Mouse (Mus musculus) MEL (cell line): Measurements from ENCODE around the gene Ly6g6d. TPM values are rescaled to one million over a fixed set of nuclear protein-coding genes. Genes with fewer than 3 reads are reported as not detected.

Experiments
- DNase-seq: peaks from one replicate; pipeline ENCODE4 v3.0.0; 2011; ENCODE audit warnings: low read depth, low spot score
- H3K27ac ChIP-seq: 2 replicates; pipeline ENCODE4 v1.5.1; 2012; ENCODE audit warnings: low read depth, mild to moderate bottlenecking, control low read depth, low read length, moderate library complexity; ENCODE audit not compliant: control insufficient read depth
- H3K27me3 ChIP-seq, 2 experiments: fragments of 150-350 bp in 1 of 2; sonication (generic) in 1 of 2; 2 replicates each; pipeline ENCODE4 v1.6.1; 2012; ENCODE audit warnings: low read length in 2 of 2, mild to moderate bottlenecking in 2 of 2, improper control_type of control experiment in 1 of 2, moderate library complexity in 1 of 2; ENCODE audit not compliant: insufficient read depth in 2 of 2, control insufficient read depth in 1 of 2
- H3K36me3 ChIP-seq, 2 experiments: 2 replicates each; pipeline ENCODE4 v1.6.1; 2012 to 2014; ENCODE audit warnings: low read length in 2 of 2, improper control_type of control experiment in 1 of 2, inconsistent platforms in 1 of 2, mild to moderate bottlenecking in 1 of 2; ENCODE audit not compliant: insufficient read depth in 2 of 2, control insufficient read depth in 1 of 2
- H3K4me1 ChIP-seq, 2 experiments: fragments of 150-350 bp in 1 of 2; sonication (generic) in 1 of 2; 2 replicates each; pipeline ENCODE4 v1.6.1; 2012; ENCODE audit warnings: low read length in 2 of 2, improper control_type of control experiment in 1 of 2, mild to moderate bottlenecking in 1 of 2; ENCODE audit not compliant: insufficient read depth in 2 of 2, control insufficient read depth in 1 of 2
- H3K4me3 ChIP-seq, 2 experiments: fragments of 150-350 bp in 1 of 2; sonication (generic) in 1 of 2; 2 replicates each; pipeline ENCODE4 v1.5.1; 2012; ENCODE audit warnings: low read depth in 2 of 2, low read length in 2 of 2, mild to moderate bottlenecking in 2 of 2, moderate library complexity in 2 of 2, control low read depth in 1 of 2, improper control_type of control experiment in 1 of 2; ENCODE audit not compliant: control insufficient read depth in 1 of 2, insufficient read depth in 1 of 2
- H3K79me2 ChIP-seq: 2 replicates; pipeline ENCODE4 v1.6.1; 2012; ENCODE audit warnings: mild to moderate bottlenecking, low read length, moderate library complexity; ENCODE audit not compliant: control insufficient read depth, poor library complexity, insufficient read depth
- H3K9ac ChIP-seq: 2 replicates; pipeline ENCODE4 v1.6.1; 2012; ENCODE audit warnings: low read depth, mild to moderate bottlenecking, control low read depth, low read length, moderate library complexity; ENCODE audit not compliant: control insufficient read depth, poor library complexity, severe bottlenecking
- H3K9me3 ChIP-seq: fragments of 150-350 bp; sonication (generic); replicated peaks from 2 replicates; pipeline ENCODE4 v1.6.1; 2012; ENCODE audit warnings: mild to moderate bottlenecking, low read length, improper control_type of control experiment, moderate library complexity; ENCODE audit not compliant: insufficient read depth
- BHLHE40 ChIP-seq: IDR thresholded peaks from 2 replicates; pipeline ENCODE4 v1.6.1; 2012; ENCODE audit warnings: low read depth, mild to moderate bottlenecking, inconsistent platforms, low read length, improper control_type of control experiment, borderline replicate concordance
- CHD1 ChIP-seq: IDR thresholded peaks from 2 replicates; pipeline ENCODE4 v1.6.1; 2012; ENCODE audit warnings: low read depth, mild to moderate bottlenecking, inconsistent platforms, low read length, improper control_type of control experiment
- CTCF ChIP-seq, 3 experiments: IDR thresholded peaks in 2 of 3; conservative IDR thresholded peaks in 1 of 3; 2 replicates each; pipeline ENCODE4 v1.5.1; 2011 to 2012; ENCODE audit warnings: low read length in 3 of 3, low read depth in 2 of 3, mild to moderate bottlenecking in 2 of 3, improper control_type of control experiment in 1 of 3, inconsistent platforms in 1 of 3, mixed read lengths in 1 of 3, moderate library complexity in 1 of 3; ENCODE audit not compliant: control insufficient read depth in 1 of 3, insufficient read depth in 1 of 3, poor library complexity in 1 of 3, severe bottlenecking in 1 of 3
- E2F4 ChIP-seq: IDR thresholded peaks from 2 replicates; pipeline ENCODE4 v1.6.1; 2011; ENCODE audit warnings: low read depth, low read length, improper control_type of control experiment, borderline replicate concordance
- EP300 ChIP-seq, 2 experiments: IDR thresholded peaks; 2 replicates each; pipeline ENCODE4 v1.6.1; 2011; ENCODE audit warnings: improper control_type of control experiment in 2 of 2, low read length in 2 of 2, low read depth in 1 of 2, mild to moderate bottlenecking in 1 of 2
- ETS1 ChIP-seq: IDR thresholded peaks from 2 replicates; pipeline ENCODE4 v1.6.1; 2012; ENCODE audit warnings: low read depth, mild to moderate bottlenecking, inconsistent platforms, low read length, improper control_type of control experiment, moderate library complexity
- GABPA ChIP-seq: IDR thresholded peaks from 2 replicates; pipeline ENCODE4 v1.6.1; 2012; ENCODE audit warnings: low read depth, mild to moderate bottlenecking, inconsistent platforms, low read length, improper control_type of control experiment, moderate library complexity
- GATA1 ChIP-seq: IDR thresholded peaks from 2 replicates; pipeline ENCODE4 v1.6.1; 2011; ENCODE audit warnings: low read depth, low read length, improper control_type of control experiment
- HCFC1 ChIP-seq: IDR thresholded peaks from 2 replicates; pipeline ENCODE4 v1.6.1; 2012; ENCODE audit warnings: low read depth, mild to moderate bottlenecking, inconsistent platforms, low read length, improper control_type of control experiment, moderate library complexity
- JUND ChIP-seq: IDR thresholded peaks from 2 replicates; pipeline ENCODE4 v1.6.1; 2011; ENCODE audit warnings: low read depth, mild to moderate bottlenecking, improper control_type of control experiment, low read length
- KAT2A ChIP-seq: conservative IDR thresholded peaks from 2 replicates; pipeline ENCODE4 v1.6.1; 2012; ENCODE audit warnings: low read depth, low read length, improper control_type of control experiment, inconsistent platforms
- MAFK ChIP-seq: IDR thresholded peaks from 2 replicates; pipeline ENCODE4 v1.6.1; 2011; ENCODE audit warnings: low read depth, mild to moderate bottlenecking, low read length, improper control_type of control experiment, borderline replicate concordance
- MAX ChIP-seq: IDR thresholded peaks from 2 replicates; pipeline ENCODE4 v1.6.1; 2011; ENCODE audit warnings: low read length, improper control_type of control experiment
- MEF2A ChIP-seq: IDR thresholded peaks from 2 replicates; pipeline ENCODE4 v1.6.1; 2014; ENCODE audit warnings: low read depth, mild to moderate bottlenecking, inconsistent platforms, low read length, improper control_type of control experiment; ENCODE audit not compliant: poor library complexity, insufficient replicate concordance, severe bottlenecking; ENCODE audit errors: extremely low read depth
- MXI1 ChIP-seq: IDR thresholded peaks from 2 replicates; pipeline ENCODE4 v1.6.1; 2011; ENCODE audit warnings: mild to moderate bottlenecking, low read depth, low read length, improper control_type of control experiment
- MYB ChIP-seq: IDR thresholded peaks from 2 replicates; pipeline ENCODE4 v1.6.1; 2011; ENCODE audit warnings: mild to moderate bottlenecking, low read depth, low read length, improper control_type of control experiment
- MYC ChIP-seq: IDR thresholded peaks from 2 replicates; pipeline ENCODE4 v1.6.1; 2011; ENCODE audit warnings: low read depth, mild to moderate bottlenecking, low read length, improper control_type of control experiment, moderate library complexity
- NELFE ChIP-seq: IDR thresholded peaks from 2 replicates; pipeline ENCODE4 v1.6.1; 2011; ENCODE audit warnings: low read depth, low read length, improper control_type of control experiment
- NRF1 ChIP-seq: IDR thresholded peaks from 2 replicates; pipeline ENCODE4 v1.6.1; 2014; ENCODE audit warnings: low read depth, mild to moderate bottlenecking, inconsistent platforms, low read length, improper control_type of control experiment, moderate library complexity; ENCODE audit not compliant: poor library complexity, insufficient read depth, severe bottlenecking
- POLR2A ChIP-seq, 2 experiments: IDR thresholded peaks; 2 replicates each; pipeline ENCODE4 v1.6.1; 2011 to 2012; ENCODE audit warnings: low read length in 2 of 2, mild to moderate bottlenecking in 2 of 2, control low read depth in 1 of 2, improper control_type of control experiment in 1 of 2, low read depth in 1 of 2, moderate library complexity in 1 of 2; ENCODE audit not compliant: control insufficient read depth in 1 of 2, insufficient read depth in 1 of 2, poor library complexity in 1 of 2
- POLR2AphosphoS5 ChIP-seq: IDR thresholded peaks from 2 replicates; pipeline ENCODE4 v1.6.1; 2012; ENCODE audit warnings: low read depth, borderline replicate concordance, mild to moderate bottlenecking, inconsistent platforms, low read length, moderate library complexity, mixed read lengths
- RAD21 ChIP-seq: IDR thresholded peaks from 2 replicates; pipeline ENCODE4 v1.6.1; 2011; ENCODE audit warnings: mild to moderate bottlenecking, low read depth, low read length, improper control_type of control experiment
- SIN3A ChIP-seq: IDR thresholded peaks from 2 replicates; pipeline ENCODE4 v1.6.1; 2012; ENCODE audit warnings: low read length, improper control_type of control experiment, inconsistent platforms
- SMC3 ChIP-seq: IDR thresholded peaks from 2 replicates; pipeline ENCODE4 v1.6.1; 2011; ENCODE audit warnings: low read depth, low read length, improper control_type of control experiment
- TAL1 ChIP-seq: IDR thresholded peaks from 2 replicates; pipeline ENCODE4 v1.6.1; 2012; ENCODE audit warnings: mild to moderate bottlenecking, inconsistent platforms, low read length, moderate library complexity, mixed read lengths
- TBP ChIP-seq: IDR thresholded peaks from 2 replicates; pipeline ENCODE4 v1.8.0; 2011; ENCODE audit warnings: low read depth, low read length, improper control_type of control experiment
- TCF12 ChIP-seq: IDR thresholded peaks from 2 replicates; pipeline ENCODE4 v1.6.1; 2014; ENCODE audit warnings: low read depth, mild to moderate bottlenecking, inconsistent platforms, low read length, improper control_type of control experiment, moderate library complexity
- UBTF ChIP-seq: IDR thresholded peaks from 2 replicates; pipeline ENCODE4 v1.6.1; 2012; ENCODE audit warnings: low read depth, mild to moderate bottlenecking, inconsistent platforms, low read length, improper control_type of control experiment, moderate library complexity, borderline replicate concordance; ENCODE audit not compliant: insufficient read depth
- USF1 ChIP-seq: IDR thresholded peaks from 2 replicates; pipeline ENCODE4 v1.6.1; 2014; ENCODE audit warnings: low read depth, mild to moderate bottlenecking, inconsistent platforms, low read length, improper control_type of control experiment, moderate library complexity
- USF2 ChIP-seq, 2 experiments: IDR thresholded peaks; 2 replicates each; pipeline ENCODE4 v1.6.1; 2011 to 2012; ENCODE audit warnings: improper control_type of control experiment in 2 of 2, low read length in 2 of 2, borderline replicate concordance in 1 of 2, inconsistent platforms in 1 of 2, low read depth in 1 of 2, mild to moderate bottlenecking in 1 of 2; ENCODE audit not compliant: insufficient read depth in 1 of 2
- ZC3H11A ChIP-seq: IDR thresholded peaks from 2 replicates; pipeline ENCODE4 v1.6.1; 2012; ENCODE audit warnings: low read depth, mild to moderate bottlenecking, inconsistent platforms, low read length, improper control_type of control experiment
- ZKSCAN1 ChIP-seq: IDR thresholded peaks from 2 replicates; pipeline ENCODE4 v1.6.1; 2012; ENCODE audit warnings: low read depth, mild to moderate bottlenecking, inconsistent platforms, low read length, improper control_type of control experiment, moderate library complexity
- ZMIZ1 ChIP-seq: IDR thresholded peaks from 2 replicates; pipeline ENCODE4 v1.6.1; 2012; ENCODE audit warnings: low read depth, mild to moderate bottlenecking, inconsistent platforms, low read length, improper control_type of control experiment, moderate library complexity
- ZNF384 ChIP-seq: IDR thresholded peaks from 2 replicates; pipeline ENCODE4 v1.6.1; 2012; ENCODE audit warnings: low read depth, mild to moderate bottlenecking, inconsistent platforms, low read length, improper control_type of control experiment
- polyA plus RNA-seq, 2 experiments: library from polyadenylated mRNA; stranded (reverse) in 1 of 2; unstranded in 1 of 2; fragments of >175 nt in 1 of 2; fragments of >200 nt in 1 of 2; gene quantifications; 2 replicates each; pipeline versions ENCODE4 v1.2.1 to v1.2.4; 2012; ENCODE audit warnings: low replicate concordance in 2 of 2, low read depth in 1 of 2; ENCODE audit not compliant: insufficient read length in 2 of 2, insufficient read depth in 1 of 2, missing spikeins in 1 of 2
- total RNA-seq: library from RNA; depleted of rRNA; stranded (reverse); fragments of 300-350 nt; gene quantifications from 2 replicates; pipeline ENCODE4 v1.2.3, GENCODE M21; 2012

The Ly6g6d gene
- total and polyA plus RNA-seq, 3 experiments = 4.4 to 5.5 TPM; not detected in 1

DNA sequence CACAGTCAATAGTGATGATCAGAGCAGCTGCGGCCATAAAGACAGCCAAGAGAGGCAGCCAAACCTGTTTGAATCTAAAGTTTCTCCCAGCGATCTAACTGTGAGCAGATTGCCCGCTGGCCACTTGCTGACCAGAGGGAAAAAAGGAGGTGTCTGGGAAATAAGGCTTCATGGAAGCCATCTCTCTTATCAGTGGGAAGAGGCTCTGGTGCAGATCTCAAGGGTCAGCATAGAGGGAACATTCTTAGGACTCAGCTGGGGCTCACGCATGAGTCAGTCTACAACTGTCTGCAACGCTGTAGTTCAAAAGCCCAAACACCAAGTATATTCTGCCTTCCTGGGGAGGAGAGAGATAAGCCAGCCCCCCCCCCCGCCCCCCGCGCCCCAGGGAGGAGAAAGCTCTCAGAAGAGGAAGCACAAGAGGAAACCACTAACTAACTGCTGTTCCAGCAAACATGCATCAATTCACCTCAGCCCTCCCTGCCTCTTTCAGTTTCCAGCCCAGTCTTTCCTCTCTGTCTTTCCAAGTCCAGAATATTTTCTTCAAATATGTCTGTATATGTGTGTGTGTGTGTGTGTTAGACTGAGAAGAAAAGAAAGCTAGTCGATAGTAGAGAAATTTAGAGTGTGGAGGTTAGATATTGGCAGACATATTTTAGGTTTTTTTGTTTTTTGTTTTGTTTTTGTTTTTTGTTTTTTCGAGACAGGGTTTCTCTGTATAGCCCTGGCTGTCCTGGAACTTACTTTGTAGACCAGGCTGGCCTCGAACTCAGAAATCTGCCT, 29.5 kb downstream of the Ly6g6d start:
- peak overlapping the region; percentile 98 for H3K27ac ChIP-seq
- H3K9me3 ChIP-seq = no peaks in the 10 kb centered on the region
- peak overlapping the region; percentile 50 to 52 for H3K4me3 ChIP-seq
- DNase-seq = peak; percentile 90
- no peaks in the 10 kb centered on the region for H3K27me3 ChIP-seq
- peaks cover 31% of the 10 kb centered on the region for H3K79me2 ChIP-seq
- H3K9ac ChIP-seq = peak overlapping the region; percentile 66
- H3K4me1 ChIP-seq = peaks cover 7 to 51% of the 10 kb centered on the region in 2 experiments
- H3K36me3 ChIP-seq = peaks cover 2 to 39% of the 10 kb centered on the region in 2 experiments
- no peak for TF ChIP-seq ZC3H11A
- no peak; the same call in 1 of the 2 replicates for TF ChIP-seq BHLHE40
- TF ChIP-seq NRF1 = no peak
- no peak for TF ChIP-seq USF1
- no peak for TF ChIP-seq E2F4
- no peak; the same call in 1 of the 2 replicates for TF ChIP-seq JUND
- TF ChIP-seq GATA1 = peak; percentile 36; the same call in 1 of the 2 replicates
- TF ChIP-seq MEF2A = no peak
- TF ChIP-seq RAD21 = no peak
- TF ChIP-seq KAT2A = no peak
- TF ChIP-seq EP300 (IDR thresholded peaks at IDR 0.05; ENCODE audit: low read depth in 1 of 2, low read length in 2 of 2) = peak; percentile 66 to 86; a peak in 3 of 4 replicates
- peak; percentile 39; the same call in 1 of the 2 replicates for TF ChIP-seq ZNF384
- TF ChIP-seq GABPA = no peak
- TF ChIP-seq POLR2AphosphoS5 = no peak
- peak; percentile 70 for TF ChIP-seq SIN3A
- peak; percentile 82 for TF ChIP-seq TBP
- peak in 1 of 2 experiments; percentile 72; a peak in 2 of 4 replicates for TF ChIP-seq POLR2A (IDR thresholded peaks at IDR 0.05; ENCODE audit: control insufficient read depth in 1 of 2, insufficient read depth in 1 of 2, low read depth in 1 of 2, low read length in 2 of 2, poor library complexity in 1 of 2)
- TF ChIP-seq HCFC1 = 0 out of 2 replicates have a peak, but pooled peaks have one; percentile 44
- peak; percentile 46 for TF ChIP-seq MXI1
- TF ChIP-seq CHD1 = peak; percentile 96; the same call in 1 of the 2 replicates
- TF ChIP-seq USF2 (IDR thresholded peaks at IDR 0.05; ENCODE audit: borderline replicate concordance in 1 of 2, insufficient read depth in 1 of 2, low read depth in 1 of 2, low read length in 2 of 2) = no peak
- TF ChIP-seq SMC3 = no peak
- TF ChIP-seq TCF12 = peak; percentile 80
- peak; percentile 89 for TF ChIP-seq ZMIZ1
- TF ChIP-seq MYC = peak; percentile 55; the same call in 1 of the 2 replicates
- peak; percentile 74 for TF ChIP-seq NELFE
- no peak for TF ChIP-seq UBTF
- TF ChIP-seq MYB = peak; percentile 58; the same call in 1 of the 2 replicates
- no peak; the same call in 1 of the 2 replicates for TF ChIP-seq TAL1
- TF ChIP-seq CTCF (IDR thresholded peaks at IDR 0.05 in 2 of 3, conservative IDR thresholded peaks at IDR 0.05 in 1 of 3; ENCODE audit: control insufficient read depth in 1 of 3, insufficient read depth in 1 of 3, low read depth in 2 of 3, low read length in 3 of 3, poor library complexity in 1 of 3, severe bottlenecking in 1 of 3) = no peak
- peak; percentile 90 for TF ChIP-seq ETS1
- no peak; the same call in 1 of the 2 replicates for TF ChIP-seq ZKSCAN1
- no peak for TF ChIP-seq MAX
- TF ChIP-seq MAFK = 0 out of 2 replicates have a peak, but pooled peaks have one; percentile 37
